Mouse (Mus musculus) lung, adult 2 months (tissue): ENCODE results near the gene Nid1. TPM values are rescaled to one million over a fixed set of nuclear protein-coding genes. Genes with fewer than 3 reads are reported as not detected.

Source experiments
- DNase-seq: peaks from one replicate; pipeline ENCODE4 v3.0.0; 2022
- H3K4me1 ChIP-seq: fragments of 200-500 bp; 2 replicates; pipeline ENCODE4 v1.6.1; 2011; ENCODE audit warnings: low read length; ENCODE audit not compliant: control insufficient read depth, insufficient read depth
- H3K4me3 ChIP-seq: fragments of 200-500 bp; replicated peaks from 2 replicates; pipeline ENCODE3; 2011; ENCODE audit warnings: low read depth, mild to moderate bottlenecking, control low read depth, low read length; ENCODE audit errors: extremely low read depth
- CTCF ChIP-seq: fragments of 200-500 bp; IDR thresholded peaks from 2 replicates; pipeline ENCODE4 v1.5.1; 2011; ENCODE audit warnings: mild to moderate bottlenecking, low read length, control low read depth; ENCODE audit not compliant: insufficient read depth
- POLR2A ChIP-seq: fragments of 200-500 bp; IDR thresholded peaks from 2 replicates; pipeline ENCODE4 v1.6.1; 2011; ENCODE audit warnings: low read depth, mild to moderate bottlenecking, control low read depth, low read length, borderline replicate concordance; ENCODE audit errors: extremely low read depth
- WGBS: fragments of 180-500 bp; shearing (Covaris S2); methylation state at CpG from one replicate; pipeline ENCODE4 v1.1.7; 2018; 5-methylcytosine and 5-hydroxymethylcytosine counted together
- polyA plus RNA-seq: library from polyadenylated mRNA; depleted of rRNA; stranded (reverse); fragments of >200 nt; gene quantifications from 2 replicates; pipeline ENCODE4 v1.2.3, GENCODE M21; 2012

Nid1 gene
- polyA plus RNA-seq, 1 experiment = 94.2 TPM

- TF ChIP-seq CTCF (no peak), POLR2A (no peak)
- no peak for DNase-seq
- no peak overlapping the region for H3K4me3 ChIP-seq
- no peaks in the 10 kb centered on the region for H3K4me1 ChIP-seq
- 77% methylated on average over 2 of the region's 2 CpGs for WGBS
Measured at GRCm38 (mm10) chr13:13477046-13477445, 39.7 kb downstream of the Nid1 start.

- no peak for TF ChIP-seq POLR2A
- no peak for TF ChIP-seq CTCF
- no peak for DNase-seq
- WGBS = 40% methylated on average over 2 of the region's 2 CpGs
- Histone ChIP-seq H3K4me1 (no peaks in the 10 kb centered on the region), H3K4me3 (no peak overlapping the region)
Measured at GRCm38 (mm10) chr13:13479986-13480385, 42.6 kb downstream of the Nid1 start.

- no peak for DNase-seq
- Histone ChIP-seq H3K4me3 (no peak overlapping the region), H3K4me1 (no peaks in the 10 kb centered on the region)
- 64% methylated on average over 5 of the region's 5 CpGs for WGBS
- TF ChIP-seq POLR2A (no peak), CTCF (no peak)
Measured at GRCm38 (mm10) chr13:13481033-13481432, 43.7 kb downstream of the Nid1 start.

- DNase-seq = no peak
- Histone ChIP-seq H3K4me1 (no peaks in the 10 kb centered on the region), H3K4me3 (no peak overlapping the region)
- WGBS = 79% methylated on average over 16 of the region's 16 CpGs
- TF ChIP-seq CTCF (no peak), POLR2A (no peak)
Measured at GRCm38 (mm10) chr13:13481875-13482674, 44.7 kb downstream of the Nid1 start.

- H3K4me1 ChIP-seq = no peaks in the 10 kb centered on the region
- no peak for DNase-seq
- TF ChIP-seq CTCF (no peak), POLR2A (no peak)
- WGBS = 67% methylated on average over 7 of the region's 7 CpGs
- H3K4me3 ChIP-seq = no peak overlapping the region
Measured at GRCm38 (mm10) chr13:13484351-13484751, 47.0 kb downstream of the Nid1 start.

GRCm38 (mm10) chr13:13484883-13485282 lies 47.5 kb downstream of the Nid1 start:
- WGBS = 83% methylated on average over 2 of the region's 2 CpGs
- DNase-seq = no peak
- Histone ChIP-seq H3K4me3 (no peak overlapping the region), H3K4me1 (no peaks in the 10 kb centered on the region)
- TF ChIP-seq POLR2A (no peak), CTCF (no peak)

- 80% methylated on average over 4 of the region's 4 CpGs for WGBS
- no peak for DNase-seq
- no peak for TF ChIP-seq POLR2A
- no peak for TF ChIP-seq CTCF
Measured at GRCm38 (mm10) chr13:13485682-13486081, 48.3 kb downstream of the Nid1 start.

GRCm38 (mm10) chr13:13487851-13488250 lies 50.5 kb downstream of the Nid1 start:
- no peak for DNase-seq
- TF ChIP-seq CTCF (no peak), POLR2A (no peak)
- Histone ChIP-seq H3K4me1 (peaks cover 3% of the 10 kb centered on the region; the same call in 1 of the 2 replicates), H3K4me3 (no peak overlapping the region)
- 77% methylated on average over 1 of the region's 1 CpGs for WGBS

More at GRCm38 (mm10) chr13:13485682-13486081, 48.3 kb downstream of the Nid1 start:
- H3K4me1 ChIP-seq = no peaks in the 10 kb centered on the region
- no peak overlapping the region for H3K4me3 ChIP-seq

GRCm38 (mm10) chr13:13489861-13490260 lies 52.5 kb downstream of the Nid1 start:
- peaks cover 3% of the 10 kb centered on the region; the same call in 1 of the 2 replicates for H3K4me1 ChIP-seq
- 77% methylated on average over 5 of the region's 5 CpGs for WGBS
- TF ChIP-seq POLR2A (no peak), CTCF (no peak)
- no peak overlapping the region for H3K4me3 ChIP-seq
- no peak for DNase-seq

GRCm38 (mm10) chr13:13492151-13492550 lies 54.8 kb downstream of the Nid1 start:
- no peak for TF ChIP-seq CTCF
- TF ChIP-seq POLR2A = no peak
- no peak for DNase-seq
- Histone ChIP-seq H3K4me3 (no peak overlapping the region), H3K4me1 (peaks cover 3% of the 10 kb centered on the region; the same call in 1 of the 2 replicates)
- 49% methylated on average over 2 of the region's 2 CpGs for WGBS

- no peak overlapping the region for H3K4me3 ChIP-seq
- peaks cover 3% of the 10 kb centered on the region; the same call in 1 of the 2 replicates for H3K4me1 ChIP-seq
- no peak for TF ChIP-seq CTCF
- no peak for TF ChIP-seq POLR2A
- no peak for DNase-seq
- WGBS = 53% methylated on average over 3 of the region's 3 CpGs
Measured at GRCm38 (mm10) chr13:13493517-13493916, 56.2 kb downstream of the Nid1 start.
